Comparison of ENCODE assay signal across 27 mouse cellular contexts in genomic region chr6:129547277-129547676, GRCm38 (mm10). TPM values are rescaled to one million over a fixed set of nuclear protein-coding genes. Genes with fewer than 3 reads are reported as not detected.
DNase-seq lines count a peak whose midpoint lies in the region; ATAC-seq and TF ChIP-seq lines count a peak whose summit lies in the region.
"Had no signal": no experiment of that assay in that cellular context is flagged by ENCODE, and none has a peak within 500 bp of the region (broad histone marks: within the 10 kb centered on the region; RNA-seq: fewer than 3 reads in every experiment).

No protein-coding gene starts in this region.

- H3K9me3 ChIP-seq in CH12.LX (replicated peaks; ENCODE audit: low read length), result no peaks in the 10 kb centered on the region
- H3K9me3 ChIP-seq: embryonic facial prominence, embryonic 10.5 days; embryonic facial prominence, embryonic 12.5 days had no signal

- H3K4me2 ChIP-seq in CH12.LX (ENCODE audit: insufficient read depth, low read depth, poor library complexity, severe bottlenecking), result no peak overlapping the region
- H3K4me2 ChIP-seq in myocyte (ENCODE audit: low read depth), result no peak overlapping the region
- H3K4me2 ChIP-seq: embryonic facial prominence, embryonic 12.5 days had no signal

- H3K79me3 ChIP-seq in C2C12 (ENCODE audit: low read depth), result no peaks in the 10 kb centered on the region

- H3K4me3 ChIP-seq in C2C12 (ENCODE audit: insufficient read depth, poor library complexity, severe bottlenecking) (no peak overlapping the region), CH12.LX (replicated peaks in 1 of 3; ENCODE audit: low read depth in 2 of 3, low read length in 2 of 3, poor library complexity in 1 of 3) (no peak overlapping the region), myocyte (no peak overlapping the region)
- H3K4me3 ChIP-seq in layer of hippocampus, adult 2 months, result no peak overlapping the region
- H3K4me3 ChIP-seq: embryonic facial prominence, embryonic 10.5 days; embryonic facial prominence, embryonic 12.5 days had no signal

- DNase-seq in CH12.LX (ENCODE audit: extremely low read depth), result no peak
- DNase-seq in layer of hippocampus, adult 2 months (ENCODE audit: low spot score in 2 of 2), result no peak
- DNase-seq in embryo, embryonic 10 days (ENCODE audit: low spot score), result no peak
- DNase-seq: adrenal gland, adult 2 months; adrenal gland, postnatal 10 days; adrenal gland, postnatal 25 days; B cell, adult 2 months; cerebellum, adult 11 months; cerebellum, adult 18-20 months; cerebellum, adult 8-10 months; cerebellum, adult 9-11 months; cerebellum, postnatal 14 days; cerebellum, postnatal 36 days had no signal

- no peak for TF ChIP-seq RAD21 in CH12.LX (IDR thresholded peaks at IDR 0.05; ENCODE audit: low read depth, low read length)

- H3K9ac ChIP-seq in CH12.LX (ENCODE audit: insufficient read depth, low read depth), result no peak overlapping the region
- H3K9ac ChIP-seq: embryonic facial prominence, embryonic 12.5 days had no signal

- no peaks in the 10 kb centered on the region for H3K27me3 ChIP-seq in C2C12 (ENCODE audit: control insufficient read depth, insufficient read depth, insufficient read length)
- H3K27me3 ChIP-seq in CH12.LX (replicated peaks), result no peaks in the 10 kb centered on the region
- H3K27me3 ChIP-seq in myocyte (ENCODE audit: control insufficient read depth, insufficient read depth, insufficient read length), result no peaks in the 10 kb centered on the region
- H3K27me3 ChIP-seq: embryonic facial prominence, embryonic 12.5 days had no signal

- H3K79me2 ChIP-seq in C2C12 (ENCODE audit: control insufficient read depth, insufficient read depth) (no peaks in the 10 kb centered on the region), CH12.LX (replicated peaks; ENCODE audit: control insufficient read depth, extremely low read depth, insufficient read depth, poor library complexity, severe bottlenecking) (no peaks in the 10 kb centered on the region), myocyte (ENCODE audit: control insufficient read depth, insufficient read depth) (no peaks in the 10 kb centered on the region)

- H3K27ac ChIP-seq in CH12.LX (ENCODE audit: insufficient read depth, low read depth), result no peak overlapping the region
- no peak overlapping the region for H3K27ac ChIP-seq in layer of hippocampus, adult 2 months
- H3K27ac ChIP-seq: embryonic facial prominence, embryonic 10.5 days; embryonic facial prominence, embryonic 12.5 days had no signal

- H3K36me3 ChIP-seq in C2C12 (ENCODE audit: control insufficient read depth, insufficient read depth) (peaks cover 7% of the 10 kb centered on the region), CH12.LX (replicated peaks in 1 of 2; ENCODE audit: control insufficient read depth in 1 of 2, insufficient read depth in 1 of 2, low read length in 1 of 2) (peaks cover 4 to 16% of the 10 kb centered on the region in 2 experiments), myocyte (ENCODE audit: control insufficient read depth, insufficient read depth) (peaks cover 8% of the 10 kb centered on the region)
- H3K36me3 ChIP-seq: embryonic facial prominence, embryonic 10.5 days; embryonic facial prominence, embryonic 12.5 days had no signal

- no peak for TF ChIP-seq EP300 in CH12.LX (IDR thresholded peaks at IDR 0.05; ENCODE audit: low read length)

- H3K4me1 ChIP-seq in CH12.LX (ENCODE audit: control insufficient read depth in 1 of 2, insufficient read depth in 2 of 2), result peaks cover 0 to 21% of the 10 kb centered on the region in 2 experiments; a peak in 2 of 4 replicates
- H3K4me1 ChIP-seq: embryonic facial prominence, embryonic 10.5 days; embryonic facial prominence, embryonic 12.5 days had no signal

- H3ac ChIP-seq in C2C12 (ENCODE audit: control insufficient read depth, insufficient read length, low read depth), result no peak overlapping the region
- no peak overlapping the region for H3ac ChIP-seq in myocyte (ENCODE audit: control insufficient read depth, insufficient read length)

- in situ Hi-C loops in CH12.LX (cut with MboI; ENCODE audit: low pct_ligation_motif_present, low pct_unique_long_range_greater_than_20kb, low sequenced_read_pairs), result loop anchor here (25.0 kb wide), 1 partner anchor 285 kb away; no protein-coding TSS in a partner anchor

- TF ChIP-seq CTCF in C2C12 (IDR thresholded peaks at IDR 0.05; ENCODE audit: control insufficient read depth, insufficient read depth, insufficient read length), result no peak
- no peak for TF ChIP-seq CTCF in CH12.LX (conservative IDR thresholded peaks at IDR 0.05 in 1 of 2, IDR thresholded peaks at IDR 0.05 in 1 of 2; ENCODE audit: low read depth in 2 of 2, low read length in 2 of 2)
- no peak for TF ChIP-seq CTCF in layer of hippocampus, adult 2 months (conservative IDR thresholded peaks at IDR 0.05)

- dilution Hi-C loops in CH12.LX (cut with MboI; ENCODE audit: extremely low pct_ligation_motif_present, extremely low pct_unique_long_range_greater_than_20kb, low sequenced_read_pairs), result no loop called here

- no peak for ATAC-seq in activated CD4-positive, CD25-positive, alpha-beta regulatory T cell, adult 4 months
- ATAC-seq: forebrain, embryonic 14.5 days; forebrain, embryonic 16.5 days; Patski had no signal

- TF ChIP-seq POLR2A in CH12.LX (IDR thresholded peaks at IDR 0.05; ENCODE audit: low read depth, low read length) (no peak), myocyte (IDR thresholded peaks at IDR 0.05; ENCODE audit: insufficient read length, low read depth) (no peak)

TF ChIP-seq in C2C12, 6 proteins besides CTCF, POLR2A, EP300 and RAD21:
- TF ChIP-seq MAX (IDR thresholded peaks at IDR 0.05) (no peak), USF1 (IDR thresholded peaks at IDR 0.05; ENCODE audit: low read depth) (peak; percentile 49)

TF ChIP-seq in CH12.LX, 34 proteins besides CTCF, POLR2A, EP300 and RAD21 (continues in another document):
- no peak for TF ChIP-seq ZNF384 (IDR thresholded peaks at IDR 0.05; ENCODE audit: low read depth, low read length)
- peak; percentile 65 for TF ChIP-seq USF1 (IDR thresholded peaks at IDR 0.05; ENCODE audit: low read depth, low read length)
- peak; percentile 84 for TF ChIP-seq USF2 (conservative IDR thresholded peaks at IDR 0.05; ENCODE audit: low read depth, low read length)
- TF ChIP-seq SIN3A (IDR thresholded peaks at IDR 0.05; ENCODE audit: low read length), result no peak
- no peak for TF ChIP-seq CHD1 (IDR thresholded peaks at IDR 0.05; ENCODE audit: low read depth, low read length)
- TF ChIP-seq JUND (conservative IDR thresholded peaks at IDR 0.05; ENCODE audit: low read depth, low read length), result no peak
- TF ChIP-seq BHLHE40 (IDR thresholded peaks at IDR 0.05; ENCODE audit: low read depth, low read length), result no peak
- TF ChIP-seq NELFE (IDR thresholded peaks at IDR 0.05; ENCODE audit: low read depth, low read length), result no peak

TF ChIP-seq in myocyte, 11 proteins besides CTCF, POLR2A, EP300 and RAD21:
- TF ChIP-seq USF1 (IDR thresholded peaks at IDR 0.05; ENCODE audit: low read depth) (peak; percentile 38), MYOD1 (IDR thresholded peaks at IDR 0.05; ENCODE audit: control insufficient read depth in 1 of 3, insufficient read length in 2 of 3, low read depth in 2 of 3) (no peak), TCF3 (IDR thresholded peaks at IDR 0.05; ENCODE audit: insufficient read length, low read depth) (no peak), E2F4 (IDR thresholded peaks at IDR 0.05; ENCODE audit: insufficient read depth) (no peak)

RNA-seq across cellular contexts. Expression of gene Gabarapl1, which starts 14.3 kb away (rescaled TPM):
- polyA plus RNA-seq in C2C12 (2012; fragmentation: generic; extraction: Trizol) (64.3 TPM), CH12.LX (2012; ENCODE audit: insufficient read length, low read depth) (96.2 and 102 TPM in 2 replicates), myocyte (2012; fragmentation: generic; extraction: Trizol) (53.6 TPM)
- total RNA-seq in CH12.LX (2012; rRNA removed) (43.9 and 46.3 TPM in 2 replicates), CH12.LX (2014; rRNA removed) (75.2 and 80.8 TPM in 2 replicates)
- 100 to 1,000 TPM; 675 to 689 TPM for total RNA-seq in layer of hippocampus, adult 2 months (2021)
- 1 to 10 TPM; 4.5 to 8.8 TPM for polyA plus RNA-seq in activated CD4-positive, CD25-positive, alpha-beta regulatory T cell, adult 4 months (2017; shearing (Covaris generic))

RNA-seq across cellular contexts. Expression of gene Klre1, which starts 30.4 kb away (rescaled TPM):
- polyA plus RNA-seq in C2C12 (2012; fragmentation: generic; extraction: Trizol), result not detected
- not detected in 2 replicates for total RNA-seq in CH12.LX (2012; rRNA removed)
- not detected in 2 replicates for total RNA-seq in CH12.LX (2014; rRNA removed)
- not detected in 2 replicates for polyA plus RNA-seq in CH12.LX (2012; ENCODE audit: insufficient read length, low read depth)
- not detected for polyA plus RNA-seq in myocyte (2012; fragmentation: generic; extraction: Trizol)
- not detected for total RNA-seq in layer of hippocampus, adult 2 months (2021)
- not detected for polyA plus RNA-seq in activated CD4-positive, CD25-positive, alpha-beta regulatory T cell, adult 4 months (2017; shearing (Covaris generic))
- total RNA-seq: adrenal gland, postnatal 10 days; adrenal gland, postnatal 25 days; adrenal gland, postnatal 4 days; ES-E14 had no signal
- polyA plus RNA-seq: adrenal gland, adult 2 months; embryonic facial prominence, embryonic 10.5 days; embryonic facial prominence, embryonic 12.5 days; embryonic facial prominence, embryonic 14.5 days; forebrain, embryonic 11.5 days; forebrain, embryonic 14.5 days; forebrain, embryonic 16.5 days; Patski had no signal

RNA-seq across cellular contexts. Expression of gene Tmem52b, which starts 34.9 kb away (rescaled TPM):
- polyA plus RNA-seq in C2C12 (2012; fragmentation: generic; extraction: Trizol) (0.02 TPM), CH12.LX (2012; ENCODE audit: insufficient read length, low read depth) (not detected in 2 replicates), myocyte (2012; fragmentation: generic; extraction: Trizol) (not detected)
- total RNA-seq in CH12.LX (2012; rRNA removed) (not detected in 2 replicates), CH12.LX (2014; rRNA removed) (not detected in 2 replicates)
- not detected for total RNA-seq in layer of hippocampus, adult 2 months (2021)
- not detected for polyA plus RNA-seq in activated CD4-positive, CD25-positive, alpha-beta regulatory T cell, adult 4 months (2017; shearing (Covaris generic))
- total RNA-seq: adrenal gland, adult 2 months; adrenal gland, postnatal 10 days; adrenal gland, postnatal 25 days; ES-E14 had no signal
- polyA plus RNA-seq: adrenal gland, adult 2 months; brain, embryonic 14.5 days; embryonic facial prominence, embryonic 10.5 days; embryonic facial prominence, embryonic 12.5 days; embryonic facial prominence, embryonic 14.5 days; forebrain, embryonic 11.5 days; forebrain, embryonic 14.5 days; forebrain, embryonic 16.5 days; frontal cortex, adult 2 months had no signal

RNA-seq across cellular contexts. Expression of gene Olr1, which starts 40.3 kb away (rescaled TPM):
- 0.99 TPM for polyA plus RNA-seq in C2C12 (2012; fragmentation: generic; extraction: Trizol)
- not detected in 2 replicates for total RNA-seq in CH12.LX (2012; rRNA removed)
- not detected in 2 replicates for total RNA-seq in CH12.LX (2014; rRNA removed)
- polyA plus RNA-seq in CH12.LX (2012; ENCODE audit: insufficient read length, low read depth), result not detected in 2 replicates
- 0.11 TPM for polyA plus RNA-seq in myocyte (2012; fragmentation: generic; extraction: Trizol)
- total RNA-seq in layer of hippocampus, adult 2 months (2021), result not detected
- polyA plus RNA-seq in activated CD4-positive, CD25-positive, alpha-beta regulatory T cell, adult 4 months (2017; shearing (Covaris generic)), result under 1 TPM in 1 of 2 experiments, not detected in 1; 0.12 TPM
- total RNA-seq: adrenal gland, postnatal 25 days had no signal
- polyA plus RNA-seq: adrenal gland, adult 2 months; brain, embryonic 14.5 days; forebrain, embryonic 11.5 days; forebrain, embryonic 14.5 days; forebrain, embryonic 16.5 days; Patski had no signal

RNA-seq across cellular contexts. Expression of gene Klrd1, which starts 44.3 kb away (rescaled TPM):
- polyA plus RNA-seq in C2C12 (2012; fragmentation: generic; extraction: Trizol), result not detected
- not detected in 2 replicates for total RNA-seq in CH12.LX (2012; rRNA removed)
- total RNA-seq in CH12.LX (2014; rRNA removed), result 0.49 TPM in 1 of 2 replicates, not detected in the other
- polyA plus RNA-seq in CH12.LX (2012; ENCODE audit: insufficient read length, low read depth), result not detected in 2 replicates
- not detected for polyA plus RNA-seq in myocyte (2012; fragmentation: generic; extraction: Trizol)
- total RNA-seq in layer of hippocampus, adult 2 months (2021), result not detected
- polyA plus RNA-seq in activated CD4-positive, CD25-positive, alpha-beta regulatory T cell, adult 4 months (2017; shearing (Covaris generic)), result under 1 TPM in 1 of 2 experiments, not detected in 1; 0.70 TPM
- total RNA-seq: adrenal gland, postnatal 25 days; ES-E14 had no signal
- polyA plus RNA-seq: embryonic facial prominence, embryonic 10.5 days; embryonic facial prominence, embryonic 12.5 days; forebrain, embryonic 11.5 days; forebrain, embryonic 14.5 days; forebrain, embryonic 16.5 days; Patski had no signal
